Mouse (Mus musculus) thymus, adult 2 months (tissue): ENCODE data around the gene Dgkh. TPM values are rescaled to one million over a fixed set of nuclear protein-coding genes. Genes with fewer than 3 reads are reported as not detected.

ENCODE experiments used
- DNase-seq: peaks from one replicate; pipeline ENCODE4 v3.0.0; 2021
- H3K27ac ChIP-seq: fragments of 200-500 bp; 2 replicates; pipeline ENCODE4 v1.5.1; 2012; ENCODE audit warnings: low read length, control low read depth; ENCODE audit not compliant: control insufficient read depth, insufficient read depth
- H3K27me3 ChIP-seq: fragments of 200-500 bp; 2 replicates; pipeline ENCODE4 v1.6.1; 2012; ENCODE audit warnings: mild to moderate bottlenecking, low read length, moderate library complexity, mixed read lengths; ENCODE audit not compliant: control insufficient read depth, insufficient read depth
- H3K36me3 ChIP-seq: fragments of 200-500 bp; 2 replicates; pipeline ENCODE4 v1.6.1; 2012; ENCODE audit warnings: mild to moderate bottlenecking, low read length, moderate library complexity; ENCODE audit not compliant: control insufficient read depth, insufficient read depth
- H3K4me1 ChIP-seq: fragments of 200-500 bp; replicated peaks from 2 replicates; pipeline ENCODE4 v1.6.1; 2012; ENCODE audit warnings: low read length; ENCODE audit not compliant: control insufficient read depth, insufficient read depth
- H3K4me3 ChIP-seq: fragments of 200-500 bp; 2 replicates; pipeline ENCODE4 v1.5.1; 2012; ENCODE audit warnings: mild to moderate bottlenecking, low read length, control low read depth, moderate library complexity; ENCODE audit not compliant: control insufficient read depth, insufficient read depth
- CTCF ChIP-seq: fragments of 200-500 bp; IDR thresholded peaks from 2 replicates; pipeline ENCODE4 v1.5.1; 2012; ENCODE audit warnings: mild to moderate bottlenecking, control low read depth, low read length, moderate library complexity, borderline replicate concordance; ENCODE audit not compliant: control insufficient read depth, poor library complexity, insufficient read depth; ENCODE audit errors: extremely low read depth
- POLR2A ChIP-seq: fragments of 200-500 bp; IDR thresholded peaks from 2 replicates; pipeline ENCODE4 v1.6.1; 2012; ENCODE audit warnings: mild to moderate bottlenecking, low read length, control low read depth, moderate library complexity; ENCODE audit not compliant: control insufficient read depth, poor library complexity, insufficient read depth; ENCODE audit errors: extremely low read depth
- WGBS: fragments of 180-500 bp; shearing (Covaris S2); methylation state at CpG from one replicate; pipeline ENCODE4 v1.1.7; 2018; 5-methylcytosine and 5-hydroxymethylcytosine counted together
- polyA plus RNA-seq: library from polyadenylated mRNA; depleted of rRNA; stranded (reverse); fragments of >200 nt; gene quantifications from 2 replicates; pipeline ENCODE4 v1.2.3, GENCODE M21; 2012

Dgkh gene
- polyA plus RNA-seq, 1 experiment, result 0.84 TPM

DNA sequence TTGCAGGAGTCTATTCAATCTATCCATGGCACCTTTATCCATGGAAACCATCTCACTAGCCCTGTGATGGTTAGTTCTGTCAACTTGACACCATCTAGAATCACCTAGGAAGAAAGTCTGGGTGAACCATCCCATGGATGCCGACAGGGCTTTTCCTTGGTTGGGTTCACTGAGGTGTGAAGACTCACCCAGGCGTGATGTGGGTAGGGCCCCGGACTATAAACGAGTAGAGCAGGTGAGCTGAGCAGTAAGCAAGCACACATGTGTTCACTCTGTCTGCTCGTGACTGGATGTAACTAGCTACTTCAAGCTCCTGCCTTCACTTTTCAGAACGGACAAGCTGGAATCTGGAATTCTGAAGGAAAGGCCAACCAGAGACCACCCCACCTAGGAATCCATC, 45.9 kb downstream of the Dgkh start:
- WGBS, result 95% methylated on average over 6 of the region's 6 CpGs
- Histone ChIP-seq H3K4me3 (no peak overlapping the region), H3K27me3 (no peaks in the 10 kb centered on the region), H3K4me1 (no peaks in the 10 kb centered on the region), H3K27ac (no peak overlapping the region), H3K36me3 (no peaks in the 10 kb centered on the region)
- TF ChIP-seq POLR2A (no peak), CTCF (no peak)
- no peak for DNase-seq

DNA sequence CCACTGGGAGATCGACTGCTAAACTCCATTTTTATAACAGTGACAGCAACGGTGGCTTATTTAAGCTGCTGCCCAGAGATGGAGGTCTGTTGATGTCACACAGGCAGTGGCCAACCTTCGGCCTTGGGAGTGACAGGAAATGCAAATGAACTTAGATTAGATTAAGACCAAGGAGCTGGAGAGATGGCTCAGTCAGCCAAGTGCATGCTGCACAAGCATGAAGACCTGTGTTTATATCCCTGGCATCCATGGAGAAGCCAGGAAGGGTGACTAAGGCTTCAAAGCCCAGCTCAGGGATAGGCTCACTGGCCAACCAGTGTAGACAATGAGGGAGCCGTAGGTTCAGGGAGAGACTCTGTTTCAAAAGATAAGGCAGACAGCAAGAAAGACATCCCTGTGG, 48.4 kb downstream of the Dgkh start:
- no peak overlapping the region for H3K27ac ChIP-seq
- WGBS, result 78% methylated on average over 4 of the region's 4 CpGs
- DNase-seq, result no peak
- H3K36me3 ChIP-seq, result no peaks in the 10 kb centered on the region
- H3K4me3 ChIP-seq, result no peak overlapping the region
- no peak for TF ChIP-seq CTCF
- TF ChIP-seq POLR2A, result no peak
- no peaks in the 10 kb centered on the region for H3K27me3 ChIP-seq
- H3K4me1 ChIP-seq, result no peaks in the 10 kb centered on the region

DNA sequence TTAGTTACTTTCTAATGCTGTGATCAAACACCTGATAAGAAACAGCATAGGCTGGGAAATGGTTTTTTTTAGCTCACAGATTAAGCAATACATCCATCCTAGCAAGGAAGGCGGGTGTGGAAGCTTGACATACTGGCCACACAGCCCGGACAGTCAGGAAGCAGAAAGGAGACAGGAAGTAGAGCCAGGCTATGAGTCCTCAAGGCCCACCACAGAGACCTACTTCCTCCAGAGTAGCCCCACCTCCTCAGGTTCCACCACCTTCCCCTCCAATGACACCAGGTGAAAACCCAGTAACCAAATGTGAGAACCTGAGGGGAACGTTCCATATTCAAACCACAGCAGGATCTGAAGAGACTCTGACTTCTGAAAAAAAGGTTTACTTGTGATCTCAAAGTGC, 53.6 kb downstream of the Dgkh start:
- DNase-seq, result peak; percentile 17
- 18% methylated on average over 3 of the region's 3 CpGs for WGBS
- peaks cover 3% of the 10 kb centered on the region for H3K4me1 ChIP-seq
- H3K27me3 ChIP-seq, result no peaks in the 10 kb centered on the region
- no peak for TF ChIP-seq CTCF
- no peak for TF ChIP-seq POLR2A
- H3K27ac ChIP-seq, result no peak overlapping the region
- no peaks in the 10 kb centered on the region for H3K36me3 ChIP-seq
- no peak overlapping the region for H3K4me3 ChIP-seq

DNA sequence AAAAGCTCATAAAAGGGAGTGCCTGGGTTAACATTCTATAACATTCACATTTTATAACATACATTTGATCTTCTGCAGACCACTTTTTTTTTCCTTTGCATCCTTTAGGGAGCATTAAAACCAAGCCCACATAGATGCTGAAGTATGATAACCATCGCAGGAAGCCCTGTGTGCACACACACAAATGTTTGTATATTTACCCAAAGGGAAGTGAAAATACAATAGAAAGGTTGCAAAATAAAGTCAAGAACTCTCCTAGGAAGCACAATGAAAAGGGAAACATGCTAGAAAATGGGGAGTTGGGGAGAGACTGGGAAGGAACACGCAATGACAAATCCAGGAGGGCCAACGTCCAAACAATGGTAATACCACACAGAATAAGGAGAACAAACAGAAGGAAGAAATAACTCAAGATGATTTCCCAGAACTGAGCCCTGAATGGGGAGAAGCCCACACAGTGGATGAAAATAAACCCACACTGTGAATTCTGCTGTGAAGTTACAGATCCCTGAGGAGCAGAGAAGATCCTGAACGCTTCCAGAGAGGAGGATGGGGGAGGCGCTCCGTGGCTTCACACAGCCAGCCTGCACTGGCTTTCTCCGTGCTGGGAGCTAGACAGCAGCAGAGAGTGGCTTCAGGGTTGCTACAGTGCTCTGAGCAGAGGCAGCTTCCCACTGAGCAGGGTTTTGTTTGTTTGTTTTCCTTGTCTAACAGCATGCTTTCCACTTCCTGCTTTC, 54.6 kb downstream of the Dgkh start:
- TF ChIP-seq POLR2A, result no peak
- TF ChIP-seq CTCF, result no peak
- H3K4me3 ChIP-seq, result no peak overlapping the region
- no peak overlapping the region for H3K27ac ChIP-seq
- DNase-seq, result no peak
- peaks cover 3% of the 10 kb centered on the region for H3K4me1 ChIP-seq
- H3K27me3 ChIP-seq, result no peaks in the 10 kb centered on the region
- H3K36me3 ChIP-seq, result no peaks in the 10 kb centered on the region
- WGBS, result 61% methylated on average over 7 of the region's 7 CpGs

- H3K36me3 ChIP-seq, result no peaks in the 10 kb centered on the region
- 75% methylated on average over 6 of the region's 6 CpGs for WGBS
- no peak overlapping the region for H3K27ac ChIP-seq
- TF ChIP-seq CTCF (no peak), POLR2A (no peak)
- DNase-seq, result no peak
- H3K4me1 ChIP-seq, result peaks cover 3% of the 10 kb centered on the region
- H3K4me3 ChIP-seq, result no peak overlapping the region
- no peaks in the 10 kb centered on the region for H3K27me3 ChIP-seq
Observed at GRCm38 (mm10) chr14:78676457-78676856, 56.1 kb downstream of the Dgkh start.

GRCm38 (mm10) chr14:78674606-78675005, 58.0 kb downstream of the Dgkh start:
- no peak for DNase-seq
- WGBS, result 90% methylated on average over 9 of the region's 9 CpGs

More at GRCm38 (mm10) chr14:78674606-78675005, 58.0 kb downstream of the Dgkh start:
- Histone ChIP-seq H3K4me3 (no peak overlapping the region), H3K27me3 (no peaks in the 10 kb centered on the region), H3K27ac (no peak overlapping the region), H3K4me1 (peaks cover 3% of the 10 kb centered on the region), H3K36me3 (no peaks in the 10 kb centered on the region)
- no peak for TF ChIP-seq CTCF
- TF ChIP-seq POLR2A, result no peak
